Mouse (Mus musculus) brain, embryonic 14.5 days (tissue): ENCODE measurements around the gene Gm43951. TPM values are rescaled to one million over a fixed set of nuclear protein-coding genes. Genes with fewer than 3 reads are reported as not detected.

Source experiments
- DNase-seq: peaks from one replicate; pipeline ENCODE4 v3.0.0-alpha.2; 2011; ENCODE audit warnings: low read depth
- CTCF ChIP-seq: fragments of 200-500 bp; IDR thresholded peaks from 2 replicates; pipeline ENCODE4 v1.5.1; 2012; ENCODE audit warnings: inconsistent platforms, mild to moderate bottlenecking, moderate library complexity, borderline replicate concordance; ENCODE audit not compliant: insufficient read depth, insufficient read length; ENCODE audit errors: extremely low read depth
- POLR2A ChIP-seq: fragments of 200-500 bp; IDR thresholded peaks from 2 replicates; pipeline ENCODE4 v1.6.1; 2012; ENCODE audit warnings: mild to moderate bottlenecking, inconsistent platforms, borderline replicate concordance; ENCODE audit not compliant: poor library complexity, insufficient read depth, insufficient read length, severe bottlenecking; ENCODE audit errors: extremely low read depth
- polyA plus RNA-seq: library from polyadenylated mRNA; depleted of rRNA; stranded (reverse); fragments of >200 nt; gene quantifications from 2 replicates; pipeline ENCODE4 v1.2.3, GENCODE M21; 2012; rRNA removed

Gene Gm43951
- 3.2 and 6.6 TPM in 2 replicates for polyA plus RNA-seq

DNA sequence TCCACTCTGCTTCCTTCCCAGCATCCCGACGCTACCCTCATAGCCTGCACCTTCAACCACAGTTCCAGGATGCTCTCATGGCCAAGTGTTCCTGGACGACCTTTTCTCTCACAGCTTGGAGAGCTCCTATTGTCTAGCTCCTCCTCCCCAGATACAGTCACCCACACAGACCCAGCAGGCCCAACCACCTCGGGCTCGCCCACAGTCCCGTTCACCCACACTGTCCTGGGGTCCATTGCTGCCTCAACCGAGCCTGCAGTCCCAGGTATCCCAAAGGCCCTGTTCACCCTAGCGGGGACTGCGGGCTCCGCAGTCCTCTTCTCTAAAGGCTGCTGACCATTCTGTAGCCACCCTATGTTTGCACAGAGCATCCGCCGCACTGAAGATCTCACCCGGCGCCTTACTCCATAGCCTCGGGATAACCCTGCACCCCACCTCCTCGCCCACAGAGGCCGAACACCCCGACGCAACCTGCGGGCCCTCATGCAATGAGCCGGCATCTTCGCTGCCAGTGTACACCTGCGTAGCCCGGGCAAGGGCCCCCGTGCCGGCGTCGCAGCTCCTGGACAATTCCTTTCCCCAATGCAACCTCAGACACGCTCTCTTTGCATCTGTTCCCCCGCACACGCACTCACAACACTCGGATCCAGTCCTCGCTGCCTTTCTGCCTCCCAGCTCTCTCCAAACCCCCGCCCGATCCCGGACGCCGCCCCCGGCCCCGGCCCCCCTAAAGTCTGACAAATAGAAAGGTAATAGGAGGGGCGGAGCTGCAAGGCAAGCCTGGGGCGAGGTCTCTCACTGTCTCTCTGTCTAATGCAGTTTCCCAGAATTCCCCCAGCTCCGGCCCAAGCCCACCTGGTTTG, at the start of gene Gm43951:
Gene Gm43951, minus strand, starts transcription at position 500 of the 863 bp plus-strand sequence.
- peak; percentile 41; the same call in 1 of the 2 replicates for TF ChIP-seq CTCF
- TF ChIP-seq POLR2A = no peak
- DNase-seq = no peak

DNA sequence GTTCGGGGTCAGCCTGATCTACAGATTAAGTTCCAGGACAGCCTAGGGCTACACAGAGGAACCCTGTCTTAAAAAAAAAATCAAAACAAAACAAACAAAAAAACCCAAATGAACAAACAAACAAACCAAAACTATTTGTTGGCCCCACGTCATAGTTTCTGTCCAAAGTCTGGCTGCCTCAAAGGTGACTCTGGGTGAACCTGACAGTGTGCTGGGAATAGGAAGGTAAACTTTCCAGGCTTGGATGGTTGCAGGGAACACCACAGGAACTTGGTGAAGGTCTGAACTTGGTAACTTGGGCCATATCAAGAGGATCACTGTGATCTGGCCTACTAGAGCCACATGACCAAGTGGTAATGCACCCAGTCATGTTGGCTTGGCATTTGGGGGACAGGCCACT, 49.8 kb upstream of the Gm43951 start:
- DNase-seq = no peak
- TF ChIP-seq CTCF (no peak), POLR2A (no peak)

DNA sequence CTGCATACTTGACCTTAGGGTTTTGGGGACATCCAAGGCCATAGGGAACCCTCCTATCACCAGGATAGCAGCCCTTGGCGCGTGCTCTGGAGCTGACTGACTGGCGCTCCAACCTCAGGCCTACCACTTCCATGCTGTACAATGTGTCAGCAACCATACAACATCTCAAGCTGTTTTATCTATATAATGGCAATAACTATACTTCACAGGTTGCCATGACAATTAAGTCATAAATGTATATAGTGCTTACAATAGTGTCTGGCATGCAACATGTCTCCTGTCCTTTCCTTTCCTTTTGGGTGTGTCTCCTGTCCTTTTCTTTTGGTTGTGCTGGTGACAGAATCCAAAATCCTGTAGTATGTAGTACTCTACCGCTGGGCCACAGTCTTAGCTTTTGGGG, 49.0 kb upstream of the Gm43951 start:
- DNase-seq = no peak
- TF ChIP-seq CTCF = no peak
- TF ChIP-seq POLR2A = no peak

DNA sequence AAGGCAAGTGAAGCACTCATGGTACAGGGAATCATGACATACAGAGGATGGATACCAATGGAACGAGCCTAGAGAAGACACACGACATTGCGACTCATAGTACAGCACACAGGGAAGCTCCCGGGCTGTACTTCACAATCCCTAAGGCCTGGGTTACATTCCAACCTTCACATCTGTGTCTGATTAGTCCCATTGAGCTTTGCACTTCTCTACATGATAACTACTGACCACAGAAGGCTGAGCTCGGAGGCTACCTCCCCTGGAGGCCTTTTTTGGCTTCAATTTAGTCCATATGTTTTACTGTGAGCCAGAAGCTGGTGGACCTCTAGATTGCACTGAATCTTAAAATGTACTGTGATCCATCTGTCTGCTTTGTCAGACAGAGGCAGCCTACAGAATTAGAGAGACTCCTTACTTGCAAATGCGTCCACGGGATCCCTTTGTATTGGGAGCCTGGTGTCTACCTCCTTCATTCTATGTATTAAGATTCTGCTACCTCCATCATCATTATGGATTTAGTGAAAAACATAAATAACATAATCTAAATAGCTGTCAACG, 38.6 kb upstream of the Gm43951 start:
- no peak for DNase-seq

DNA sequence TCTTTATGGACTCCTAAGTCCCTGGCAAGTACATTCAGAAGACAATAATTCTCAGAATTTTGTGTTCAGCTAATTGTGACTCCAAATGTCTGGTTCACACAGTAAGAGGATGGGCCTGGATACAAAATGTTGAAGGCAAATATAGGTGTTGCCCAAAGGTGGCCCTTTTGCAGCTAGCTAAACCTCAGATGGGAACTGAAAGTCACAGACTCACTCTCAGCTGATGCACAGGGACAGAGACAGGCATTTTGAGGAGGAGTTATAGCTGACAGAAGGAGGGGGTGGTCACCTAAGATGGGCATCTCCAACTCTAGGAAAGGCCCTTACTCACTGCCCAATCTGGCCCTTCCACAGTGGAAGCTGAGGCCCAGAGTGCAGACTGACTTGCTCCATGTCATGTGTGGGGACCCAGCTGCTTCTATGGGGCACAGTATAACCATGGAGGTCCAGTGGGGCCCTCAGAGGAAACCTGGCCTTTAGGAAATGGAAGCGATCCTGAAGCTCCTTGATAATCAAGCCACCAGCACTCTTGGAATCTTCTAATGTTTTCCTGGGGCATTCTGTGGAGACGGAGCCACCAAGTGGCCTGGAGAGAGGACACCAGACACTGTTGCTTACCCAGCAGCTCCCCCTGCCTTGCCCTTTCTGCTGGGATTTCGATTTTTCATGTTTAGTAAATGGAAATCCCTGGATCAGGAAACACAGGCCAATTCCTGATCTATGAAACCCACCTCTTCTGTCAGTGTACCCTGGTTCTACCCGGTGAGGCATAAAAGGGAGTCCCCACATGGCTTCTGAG, 33.6 kb upstream of the Gm43951 start:
- TF ChIP-seq CTCF (no peak), POLR2A (no peak)
- no peak for DNase-seq

More for the DNA sequence above, 38.6 kb upstream of the Gm43951 start:
- TF ChIP-seq POLR2A (no peak), CTCF (no peak)

DNA sequence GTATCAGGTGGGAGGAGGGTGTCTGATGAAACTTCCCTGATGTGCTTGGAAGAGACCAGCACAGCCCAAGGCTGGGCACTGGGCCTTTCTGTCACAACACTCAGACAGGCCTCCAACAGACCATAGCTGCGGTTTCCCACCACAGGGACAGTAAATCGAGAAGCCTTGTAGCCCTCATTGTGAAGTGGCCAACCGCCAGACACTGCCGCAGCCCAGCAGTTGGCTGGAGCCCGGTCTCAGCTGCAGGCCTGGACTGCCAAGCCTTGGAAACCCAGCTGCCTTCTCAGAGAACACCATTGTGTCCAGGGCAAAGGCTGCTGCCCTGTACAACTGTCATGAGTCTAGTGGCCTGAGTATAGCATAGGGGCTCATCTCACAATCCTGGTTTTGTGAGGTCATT, 27.4 kb upstream of the Gm43951 start:
- TF ChIP-seq CTCF (no peak), POLR2A (no peak)
- no peak for DNase-seq

DNA sequence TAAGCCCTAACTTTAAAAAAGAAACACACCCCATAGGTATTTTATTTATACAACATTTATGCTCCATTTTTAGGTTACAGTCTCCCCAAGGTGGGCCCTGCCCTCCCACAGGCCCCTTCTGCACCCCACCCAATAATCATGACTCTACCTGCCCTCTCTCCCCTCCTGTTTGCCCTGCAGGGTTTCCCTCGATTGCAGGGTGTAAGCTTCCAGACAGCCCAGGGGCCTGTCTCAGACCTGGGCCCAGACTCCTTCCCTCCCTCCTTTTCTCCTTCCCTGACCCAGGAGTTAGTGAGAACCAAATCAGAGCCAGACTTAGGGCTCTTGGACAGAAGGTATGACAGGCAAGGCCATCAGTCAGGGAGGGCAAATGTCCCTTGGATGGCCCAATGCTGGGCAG, 26.4 kb upstream of the Gm43951 start:
- DNase-seq = no peak
- no peak for TF ChIP-seq CTCF
- TF ChIP-seq POLR2A = no peak

DNA sequence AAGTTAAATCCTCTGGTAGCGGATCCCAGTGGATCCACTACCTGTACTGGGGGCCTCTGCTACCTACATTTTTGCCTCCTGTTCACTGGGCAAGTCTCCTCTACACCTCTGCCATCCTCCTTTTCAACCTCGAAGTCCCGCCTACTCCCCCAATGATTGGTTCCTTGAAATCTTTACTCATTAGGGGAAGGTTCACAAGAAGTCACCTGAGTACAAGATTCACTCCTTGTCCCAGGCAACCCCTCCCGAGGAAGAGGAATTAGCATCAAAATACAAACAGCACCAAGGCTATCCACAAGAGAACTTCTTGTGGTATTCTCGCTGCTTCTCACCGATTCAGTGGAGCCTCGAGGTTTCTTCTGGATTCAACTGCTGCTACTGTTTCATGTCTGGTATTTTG, 25.4 kb upstream of the Gm43951 start:
- no peak for DNase-seq
- TF ChIP-seq POLR2A = no peak
- TF ChIP-seq CTCF = no peak

DNA sequence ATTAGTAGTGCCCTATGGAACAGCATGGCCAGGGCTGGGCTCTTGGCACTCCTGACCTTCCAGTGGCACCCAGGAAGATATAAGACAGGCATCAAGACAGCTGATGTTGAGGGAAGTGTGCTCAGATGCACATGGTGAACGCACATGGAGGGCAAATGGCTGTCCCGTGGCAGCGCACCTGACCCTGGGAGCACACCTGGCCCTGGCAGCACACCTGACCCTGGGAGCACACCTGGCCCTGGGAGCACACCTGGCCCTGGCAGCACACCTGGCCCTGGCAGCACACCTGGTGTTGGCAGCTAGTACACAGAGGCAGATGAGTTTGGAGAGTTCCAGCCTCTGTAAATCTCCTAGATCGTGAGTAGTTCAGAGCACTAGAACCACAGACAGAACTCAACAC, 21.9 kb upstream of the Gm43951 start:
- TF ChIP-seq POLR2A (no peak), CTCF (no peak)
- DNase-seq = no peak

DNA sequence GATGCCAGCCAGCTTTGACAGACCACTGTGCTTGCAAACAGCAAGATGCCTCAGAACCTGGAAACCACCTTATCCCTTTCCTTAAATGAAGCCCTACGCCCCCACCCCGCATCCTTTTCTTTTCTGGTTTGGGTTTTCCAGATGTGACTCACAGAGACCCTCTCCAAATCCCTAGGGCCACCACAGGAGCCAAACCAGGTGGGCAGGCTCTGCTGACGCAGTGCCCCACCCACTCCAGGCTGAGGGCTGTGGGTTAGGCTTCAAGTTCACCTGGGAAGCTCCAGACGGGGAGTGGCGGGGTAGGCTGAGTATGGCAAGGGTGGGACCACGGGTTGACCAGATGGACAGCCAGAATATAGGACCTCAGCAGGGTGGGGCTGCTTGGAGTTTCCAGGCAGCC, 20.3 kb upstream of the Gm43951 start:
- DNase-seq = no peak
- TF ChIP-seq CTCF = no peak
- TF ChIP-seq POLR2A = no peak

DNA sequence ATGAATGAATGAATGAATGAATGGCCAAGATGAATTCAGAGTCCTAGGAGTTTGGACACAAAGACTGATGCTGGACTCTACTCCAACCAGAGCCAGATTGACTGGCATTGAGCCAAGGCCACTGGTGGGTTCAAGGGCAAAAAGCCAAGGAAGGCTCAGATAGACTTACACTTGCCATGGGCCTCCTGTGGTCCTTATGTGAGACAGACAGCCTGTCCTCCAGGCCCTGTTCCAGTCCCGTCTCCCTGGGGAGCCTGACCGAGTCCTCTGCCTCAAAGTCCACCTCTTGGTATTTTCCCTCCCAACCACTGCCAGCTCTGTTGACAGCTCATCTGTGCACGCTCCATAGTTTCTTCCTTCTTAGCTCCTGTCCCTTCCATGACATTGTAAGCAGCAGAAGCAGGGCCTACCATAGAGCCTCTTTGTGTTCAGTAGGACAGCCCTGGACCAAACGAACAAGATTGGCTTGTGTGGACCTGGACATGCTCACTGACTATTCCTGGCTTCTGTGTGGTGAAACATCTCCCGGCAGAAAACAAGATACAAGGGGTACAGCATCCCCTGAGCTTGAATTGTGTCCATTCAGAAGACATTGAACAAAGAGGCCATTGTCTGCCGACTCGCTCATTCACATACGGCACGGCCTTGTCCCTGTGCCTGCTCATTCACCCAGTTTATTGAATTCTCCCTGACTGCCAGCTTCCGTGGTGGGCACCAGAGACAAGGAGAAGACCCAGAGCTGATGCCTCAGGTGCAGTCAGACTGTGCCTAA, 19.6 kb upstream of the Gm43951 start:
- TF ChIP-seq CTCF = no peak
- TF ChIP-seq POLR2A = no peak
- peak; percentile 60 for DNase-seq

DNA sequence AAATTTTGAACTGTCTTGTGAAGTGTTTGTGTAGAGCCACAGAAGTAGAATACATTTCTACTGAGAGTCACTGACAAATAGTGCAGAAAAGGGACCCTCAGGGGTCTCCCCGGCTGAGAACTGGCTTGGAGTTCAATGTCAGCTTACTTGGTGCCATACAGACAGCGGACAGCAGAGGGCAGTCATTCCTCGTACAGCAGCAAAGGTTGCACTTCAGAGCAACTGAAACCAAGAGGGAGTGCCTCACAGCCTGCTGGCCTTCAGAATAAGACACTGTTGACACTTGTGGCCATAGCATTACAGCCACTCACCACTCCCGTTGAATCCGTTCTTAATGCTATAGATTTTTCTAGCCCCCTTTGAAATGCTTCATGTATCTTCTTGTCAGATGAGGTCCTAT, 18.2 kb upstream of the Gm43951 start:
- DNase-seq = peak; percentile 87
- TF ChIP-seq POLR2A = no peak
- peak; percentile 90 for TF ChIP-seq CTCF
